Mouse (Mus musculus) stomach, embryonic 16.5 days (tissue): ENCODE measurements around the gene Tppp3. TPM values are rescaled to one million over a fixed set of nuclear protein-coding genes. Genes with fewer than 3 reads are reported as not detected.

Experiments used
- ATAC-seq: fragments of 200-750 bp; cut with Nextera tagmentation; 2 replicates; pipeline ENCODE4 v1.8.0; 2017; ENCODE audit warnings: moderate number of reproducible peaks, moderate TSS enrichment; ENCODE audit not compliant: insufficient read depth, low FRiP score
- H3K27ac ChIP-seq: fragments of 300-500 bp; sonication (generic); 2 replicates; pipeline ENCODE4 v1.5.1; 2014; ENCODE audit warnings: low read length
- H3K27me3 ChIP-seq: fragments of 300-500 bp; sonication (generic); 2 replicates; pipeline ENCODE4 v1.6.1; 2014; ENCODE audit warnings: low read length, control low read depth, mixed read lengths; ENCODE audit not compliant: control insufficient read depth, insufficient read depth
- H3K36me3 ChIP-seq: fragments of 300-500 bp; sonication (generic); 2 replicates; pipeline ENCODE4 v1.6.1; 2014; ENCODE audit warnings: low read length; ENCODE audit not compliant: control insufficient read depth, insufficient read depth
- H3K4me1 ChIP-seq: fragments of 300-500 bp; sonication (generic); 2 replicates; pipeline ENCODE4 v1.6.1; 2014; ENCODE audit warnings: low read length, control low read depth, mixed read lengths; ENCODE audit not compliant: control insufficient read depth, insufficient read depth
- H3K4me2 ChIP-seq: fragments of 300-500 bp; sonication (generic); 2 replicates; pipeline ENCODE4 v1.6.1; 2014; ENCODE audit warnings: low read depth, low read length, mixed read lengths
- H3K4me3 ChIP-seq: fragments of 300-500 bp; sonication (generic); replicated peaks from 2 replicates; pipeline ENCODE4 v1.5.1; 2014; ENCODE audit warnings: mild to moderate bottlenecking, low read length
- H3K9ac ChIP-seq: fragments of 300-500 bp; sonication (generic); 2 replicates; pipeline ENCODE4 v1.6.1; 2014; ENCODE audit warnings: low read length
- H3K9me3 ChIP-seq: fragments of 300-500 bp; sonication (generic); replicated peaks from 2 replicates; pipeline ENCODE4 v1.6.1; 2016; ENCODE audit warnings: low read length, control low read depth; ENCODE audit not compliant: control insufficient read depth
- WGBS: fragments of 180-500 bp; shearing (Covaris S2); extraction: QIAGEN DNeasy Blood & Tissue Kit; methylation state at CpG from one replicate; pipeline ENCODE4 v1.1.7; 2014; 5-methylcytosine and 5-hydroxymethylcytosine counted together
- polyA plus RNA-seq: library from polyadenylated mRNA; unstranded; fragments of >200 nt; fragmentation: Nextera tagmentation; extraction: Ambion mirVana; gene quantifications from 2 replicates; pipeline ENCODE4 v1.2.1, GENCODE M21; 2015

The Tppp3 gene
- polyA plus RNA-seq, 1 experiment from 2014 or later, result 79.3 TPM

- Histone ChIP-seq H3K36me3 (no peaks in the 10 kb centered on the region), H3K4me2 (no peak overlapping the region), H3K9ac (no peak overlapping the region), H3K27ac (no peak overlapping the region), H3K27me3 (no peaks in the 10 kb centered on the region), H3K4me3 (no peak overlapping the region), H3K9me3 (no peaks in the 10 kb centered on the region), H3K4me1 (0 out of 2 replicates have a peak, but pooled peaks cover 8% of the 10 kb centered on the region)
- 43% methylated on average over 5 of the region's 5 CpGs for WGBS
- no peak for ATAC-seq
These were observed 37.8 kb downstream of the Tppp3 start for GRCm38 (mm10) chr8:105433511-105433910.

DNA sequence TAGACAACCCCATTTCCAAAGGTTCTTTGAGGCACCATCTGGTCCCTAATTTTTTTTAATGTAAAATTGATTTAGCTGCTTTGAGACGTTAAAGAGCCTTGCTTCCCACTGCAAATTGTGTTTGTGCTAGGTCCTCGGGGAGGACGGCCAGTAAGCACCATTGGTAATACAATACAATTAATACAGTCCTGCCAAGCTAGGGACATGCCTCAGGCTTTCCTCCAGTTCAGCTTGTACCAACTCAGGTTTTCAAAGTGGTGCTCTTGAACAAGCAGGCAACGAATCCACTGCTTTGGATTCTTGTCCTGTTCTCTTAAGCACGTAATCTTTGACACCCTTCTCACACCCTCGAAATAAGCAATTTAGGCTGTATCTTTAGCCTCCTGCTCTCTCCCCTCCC is 38.3 kb downstream of the Tppp3 start:
- Histone ChIP-seq H3K27ac (no peak overlapping the region), H3K4me3 (no peak overlapping the region), H3K9ac (no peak overlapping the region), H3K27me3 (no peaks in the 10 kb centered on the region), H3K36me3 (no peaks in the 10 kb centered on the region), H3K4me1 (0 out of 2 replicates have a peak, but pooled peaks cover 8% of the 10 kb centered on the region), H3K9me3 (no peaks in the 10 kb centered on the region), H3K4me2 (no peak overlapping the region)
- no peak for ATAC-seq
- 56% methylated on average over 6 of the region's 6 CpGs for WGBS

GRCm38 (mm10) chr8:105431743-105432515 is 39.4 kb downstream of the Tppp3 start:
- ATAC-seq, result no peak
- 61% methylated on average over 7 of the region's 7 CpGs for WGBS
- no peaks in the 10 kb centered on the region for H3K27me3 ChIP-seq
- no peak overlapping the region for H3K4me3 ChIP-seq
- no peak overlapping the region for H3K4me2 ChIP-seq
- H3K4me1 ChIP-seq, result 0 out of 2 replicates have a peak, but pooled peaks cover 8% of the 10 kb centered on the region
- no peak overlapping the region for H3K9ac ChIP-seq
- no peak overlapping the region for H3K27ac ChIP-seq
- H3K9me3 ChIP-seq, result no peaks in the 10 kb centered on the region
- no peaks in the 10 kb centered on the region for H3K36me3 ChIP-seq

GRCm38 (mm10) chr8:105426878-105427277 is 44.4 kb downstream of the Tppp3 start:
- Histone ChIP-seq H3K9ac (no peak overlapping the region), H3K4me1 (no peaks in the 10 kb centered on the region), H3K27ac (no peak overlapping the region), H3K36me3 (no peaks in the 10 kb centered on the region), H3K9me3 (no peaks in the 10 kb centered on the region), H3K4me2 (no peak overlapping the region), H3K27me3 (no peaks in the 10 kb centered on the region), H3K4me3 (no peak overlapping the region)
- no peak for ATAC-seq
- 44% methylated on average over 6 of the region's 6 CpGs for WGBS

DNA sequence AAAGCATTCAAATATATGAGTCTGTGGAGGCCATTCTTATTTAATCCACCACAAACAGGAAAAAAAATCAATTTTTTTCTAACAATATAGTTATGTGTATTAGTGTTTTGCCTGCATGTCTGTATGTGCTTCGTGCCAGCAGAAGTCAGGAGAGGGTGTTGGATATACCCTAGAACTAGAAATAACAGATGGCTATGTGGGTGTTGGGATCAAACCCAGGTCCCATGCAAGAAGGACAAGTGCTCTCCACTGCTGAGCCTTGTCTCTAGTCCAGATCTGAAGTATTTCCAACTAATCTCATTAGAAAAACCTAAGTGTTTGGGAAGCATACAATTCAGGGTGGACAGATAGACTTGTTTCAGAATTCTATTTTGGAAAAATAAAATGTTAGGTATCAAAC is 49.3 kb downstream of the Tppp3 start:
- no peaks in the 10 kb centered on the region for H3K36me3 ChIP-seq
- WGBS, result 62% methylated on average over 1 of the region's 1 CpGs
- H3K4me1 ChIP-seq, result no peaks in the 10 kb centered on the region
- no peak overlapping the region for H3K9ac ChIP-seq
- no peak overlapping the region for H3K27ac ChIP-seq
- H3K4me3 ChIP-seq, result no peak overlapping the region
- H3K27me3 ChIP-seq, result no peaks in the 10 kb centered on the region
- H3K9me3 ChIP-seq, result no peaks in the 10 kb centered on the region
- no peak for ATAC-seq
- no peak overlapping the region for H3K4me2 ChIP-seq

- no peaks in the 10 kb centered on the region for H3K36me3 ChIP-seq
- H3K4me3 ChIP-seq, result no peak overlapping the region
- no peak overlapping the region for H3K27ac ChIP-seq
- no peak overlapping the region for H3K4me2 ChIP-seq
- 64% methylated on average over 4 of the region's 4 CpGs for WGBS
- H3K9me3 ChIP-seq, result no peaks in the 10 kb centered on the region
- no peak overlapping the region for H3K9ac ChIP-seq
- no peak for ATAC-seq
- H3K4me1 ChIP-seq, result no peaks in the 10 kb centered on the region
- no peaks in the 10 kb centered on the region for H3K27me3 ChIP-seq
These were observed 51.5 kb downstream of the Tppp3 start for GRCm38 (mm10) chr8:105419800-105420199.

- 75% methylated on average over 2 of the region's 2 CpGs for WGBS
- no peak overlapping the region for H3K4me3 ChIP-seq
- no peaks in the 10 kb centered on the region for H3K36me3 ChIP-seq
- no peak overlapping the region for H3K9ac ChIP-seq
- H3K27ac ChIP-seq, result no peak overlapping the region
- H3K4me1 ChIP-seq, result no peaks in the 10 kb centered on the region
- no peaks in the 10 kb centered on the region for H3K9me3 ChIP-seq
- peaks cover 6% of the 10 kb centered on the region; the same call in 1 of the 2 replicates for H3K27me3 ChIP-seq
- H3K4me2 ChIP-seq, result no peak overlapping the region
- ATAC-seq, result no peak
These were observed 52.3 kb downstream of the Tppp3 start for GRCm38 (mm10) chr8:105418992-105419391.

Other genes starting within 250 kb of the Tppp3 start
- 29.1 and 30.1 TPM in 2 replicates for gene D230025D16Rik, start 246.4 kb downstream of the Tppp3 start, polyA plus RNA-seq
- gene B3gnt9, start 216.4 kb downstream of the Tppp3 start, polyA plus RNA-seq, result 21.4 and 21.6 TPM in 2 replicates
- 32.9 and 36.1 TPM in 2 replicates for gene Tradd, start 206.9 kb downstream of the Tppp3 start, polyA plus RNA-seq
- 3.4 and 4.7 TPM in 2 replicates for gene Fbxl8, start 206.9 kb downstream of the Tppp3 start, polyA plus RNA-seq
- gene Hsf4, start 201.7 kb downstream of the Tppp3 start, polyA plus RNA-seq, result not detected in 2 replicates
- 1.3 and 2.3 TPM in 2 replicates for gene Nol3, start 195.4 kb downstream of the Tppp3 start, polyA plus RNA-seq
- 8.0 and 9.2 TPM in 2 replicates for gene 4931428F04Rik, start 181.7 kb downstream of the Tppp3 start, polyA plus RNA-seq
- gene Exoc3l, start 175.4 kb downstream of the Tppp3 start, polyA plus RNA-seq, result 8.7 and 11.9 TPM in 2 replicates
- 72.0 and 74.0 TPM in 2 replicates for gene E2f4, start 173.9 kb downstream of the Tppp3 start, polyA plus RNA-seq
- 18.9 and 19.4 TPM in 2 replicates for gene Elmo3, start 165.9 kb downstream of the Tppp3 start, polyA plus RNA-seq
- gene Lrrc29, start 145.2 kb downstream of the Tppp3 start, polyA plus RNA-seq, result 2.1 and 2.4 TPM in 2 replicates
- gene Tmem208, start 145.2 kb downstream of the Tppp3 start, polyA plus RNA-seq, result 124 and 131 TPM in 2 replicates
- gene Fhod1, start 123.6 kb downstream of the Tppp3 start, polyA plus RNA-seq, result 2.2 and 2.5 TPM in 2 replicates
- 1.5 and 1.7 TPM in 2 replicates for gene Slc9a5, start 122.7 kb downstream of the Tppp3 start, polyA plus RNA-seq
- 0.11 and 0.22 TPM in 2 replicates for gene Plekhg4, start 98.3 kb downstream of the Tppp3 start, polyA plus RNA-seq
- not detected in 2 replicates for gene Kctd19, start 58.0 kb downstream of the Tppp3 start, polyA plus RNA-seq
- 0.17 and 0.47 TPM in 2 replicates for gene Lrrc36, start 58.0 kb downstream of the Tppp3 start, polyA plus RNA-seq
- 33.8 and 34.6 TPM in 2 replicates for gene Zdhhc1, start 25.4 kb upstream of the Tppp3 start, polyA plus RNA-seq
- 2.5 and 2.8 TPM in 2 replicates for gene Hsd11b2, start 47.2 kb upstream of the Tppp3 start, polyA plus RNA-seq
- gene Atp6v0d1, start 94.5 kb upstream of the Tppp3 start, polyA plus RNA-seq, result 83.5 and 90.6 TPM in 2 replicates
- gene Ripor1, start 133.7 kb upstream of the Tppp3 start, polyA plus RNA-seq, result 21.9 and 23.3 TPM in 2 replicates
- 76.0 and 76.1 TPM in 2 replicates for gene Ctcf, start 165.0 kb upstream of the Tppp3 start, polyA plus RNA-seq
- 0.81 and 0.99 TPM in 2 replicates for gene Agrp, start 165.9 kb upstream of the Tppp3 start, polyA plus RNA-seq
- 0.55 and 0.74 TPM in 2 replicates for gene Carmil2, start 214.7 kb upstream of the Tppp3 start, polyA plus RNA-seq
- 47.9 and 54.0 TPM in 2 replicates for gene Acd, start 229.6 kb upstream of the Tppp3 start, polyA plus RNA-seq
- gene Pard6a, start 229.6 kb upstream of the Tppp3 start, polyA plus RNA-seq, result 13.2 and 16.5 TPM in 2 replicates
- gene 4933405L10Rik, start 236.1 kb upstream of the Tppp3 start, polyA plus RNA-seq, result not detected in 2 replicates
- gene Enkd1, start 236.7 kb upstream of the Tppp3 start, polyA plus RNA-seq, result 13.8 and 14.9 TPM in 2 replicates